Mouse (Mus musculus) monocyte, adult 5-6 weeks (primary cell): ENCODE data around the gene Olfr1265. TPM values are rescaled to one million over a fixed set of nuclear protein-coding genes. Genes with fewer than 3 reads are reported as not detected.

Source experiments
- ATAC-seq: fragments of 153-309, 156-312 bp; replicated peaks from 2 replicates; pipeline ENCODE4 v1.8.0; 2017; ENCODE audit warnings: mild to moderate bottlenecking; ENCODE audit not compliant: low TSS enrichment, insufficient number of reproducible peaks, severe bottlenecking, poor library complexity, low FRiP score
- total RNA-seq: library from RNA; stranded (forward); fragments of 200-1000, 200-491, 200-594 nt; gene quantifications from 3 replicates; pipeline ENCODE4 v1.2.3, GENCODE M21; 2017

The Olfr1265 gene
- total RNA-seq, result not detected in 3 replicates

DNA sequence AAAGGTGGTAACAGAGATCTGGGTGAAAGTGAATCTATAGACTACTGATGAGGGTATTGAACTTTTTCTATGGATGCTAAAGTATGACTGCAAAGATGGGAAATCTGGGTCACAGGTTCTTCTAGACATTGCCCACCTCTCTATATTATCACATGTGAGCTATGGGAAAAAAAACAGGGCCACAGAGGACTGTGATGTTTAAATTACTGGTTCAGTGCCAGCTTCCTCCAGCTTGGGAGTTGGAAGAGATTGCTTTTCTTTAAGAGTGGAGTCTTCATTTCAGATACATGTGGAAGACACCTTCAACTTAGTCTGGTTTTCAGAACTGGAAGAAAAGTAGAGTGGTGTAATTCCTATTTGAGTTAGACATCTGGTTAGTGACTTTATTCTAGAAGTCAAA lies at the start of gene Olfr1265:
Gene Olfr1265, plus strand, starts transcription at position 301 of the 400 bp plus-strand sequence.
- no peak for ATAC-seq

GRCm38 (mm10) chr2:89990921-89991320 lies 44.2 kb upstream of the Olfr1265 start, which contains the start of gene Olfr1261:
Olfr1261 (plus strand) TSS chr2:89991221.
- no peak for ATAC-seq

GRCm38 (mm10) chr2:89999845-90000244 lies 35.3 kb upstream of the Olfr1265 start, which contains the start of gene Olfr1262:
Olfr1262 (plus strand) TSS chr2:90000145.
- no peak for ATAC-seq

DNA sequence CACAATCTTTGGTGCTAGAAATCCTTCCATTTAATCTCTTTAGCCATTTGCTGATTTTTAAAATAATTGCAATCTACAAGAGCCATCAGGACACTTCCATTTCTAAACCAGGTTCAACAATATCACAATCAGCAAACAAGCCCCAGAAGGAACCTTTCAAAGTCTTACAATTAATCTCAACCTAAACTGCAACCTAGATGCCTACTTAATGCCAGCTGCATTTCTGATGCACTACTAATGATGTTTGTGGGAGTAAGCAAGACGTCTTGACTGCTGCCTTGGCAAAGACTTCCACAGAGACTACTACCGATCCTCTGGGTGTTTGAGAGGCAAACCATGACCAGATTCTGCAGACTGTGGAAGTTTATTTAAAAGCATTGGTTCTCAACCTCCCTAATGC lies 23.3 kb upstream of the Olfr1265 start, which contains the start of gene Olfr1263:
Gene Olfr1263, plus strand, starts transcription at position 301 of the 400 bp plus-strand sequence.
- no peak for ATAC-seq

GRCm38 (mm10) chr2:90025477-90025876 lies 9.7 kb upstream of the Olfr1265 start, which contains the start of gene Olfr1264:
Olfr1264 (minus strand) TSS chr2:90025577.
- no peak for ATAC-seq

DNA sequence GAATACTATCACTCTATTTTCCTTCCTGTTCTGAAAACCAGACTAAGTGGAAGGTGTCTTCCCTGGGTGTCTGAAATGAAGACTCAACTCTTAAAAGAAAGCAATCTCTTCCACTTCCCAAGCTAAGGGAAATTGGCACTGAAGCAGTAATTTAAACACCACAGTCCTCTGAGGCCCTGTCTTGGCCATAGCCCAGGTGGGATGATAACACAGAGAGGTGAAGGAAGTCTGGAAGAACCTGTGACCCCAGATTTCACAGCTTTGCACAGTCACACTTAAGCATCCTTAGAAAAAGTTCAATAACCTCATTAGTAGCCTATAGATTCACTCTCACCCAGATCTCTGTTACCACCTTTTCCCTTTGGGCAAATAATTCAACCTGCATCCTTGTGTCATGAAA lies 28.4 kb downstream of the Olfr1265 start, which contains the start of gene Olfr140:
Gene Olfr140, minus strand, starts transcription at position 101 of the 400 bp plus-strand sequence.
- no peak for ATAC-seq

GRCm38 (mm10) chr2:90070065-90070464 lies 34.9 kb downstream of the Olfr1265 start:
- no peak for ATAC-seq

Other genes with a start within 250 kb of the Olfr1265 start
- gene Olfr1254, start 241.7 kb upstream of the Olfr1265 start, total RNA-seq, result not detected in 3 replicates
- not detected in 3 replicates for gene Olfr1255, start 223.3 kb upstream of the Olfr1265 start, total RNA-seq
- gene Olfr1256, start 193.8 kb upstream of the Olfr1265 start, total RNA-seq, result not detected in 3 replicates
- gene Olfr48, start 187.1 kb upstream of the Olfr1265 start, total RNA-seq, result not detected in 3 replicates
- not detected in 3 replicates for gene Olfr1257, start 156.9 kb upstream of the Olfr1265 start, total RNA-seq
- gene Olfr1258, start 108.0 kb upstream of the Olfr1265 start, total RNA-seq, result 0.19 TPM in 1 of 3 replicates, not detected in the others
- gene Olfr1259, start 86.7 kb upstream of the Olfr1265 start, total RNA-seq, result 1.1 TPM in 1 of 3 replicates, not detected in the others
- gene Olfr1260, start 61.0 kb upstream of the Olfr1265 start, total RNA-seq, result not detected in 3 replicates
- gene Olfr1261, start 44.1 kb upstream of the Olfr1265 start, total RNA-seq, result not detected in 3 replicates
- gene Olfr1262, start 35.2 kb upstream of the Olfr1265 start, total RNA-seq, result not detected in 3 replicates
- gene Olfr1263, start 23.2 kb upstream of the Olfr1265 start, total RNA-seq, result not detected in 3 replicates
- not detected in 3 replicates for gene Olfr1264, start 9.8 kb upstream of the Olfr1265 start, total RNA-seq
- not detected in 3 replicates for gene Olfr140, start 28.3 kb downstream of the Olfr1265 start, total RNA-seq
- not detected in 3 replicates for gene Olfr1269, start 86.1 kb downstream of the Olfr1265 start, total RNA-seq
- not detected in 3 replicates for gene Olfr32, start 107.0 kb downstream of the Olfr1265 start, total RNA-seq
- gene Olfr1270, start 117.8 kb downstream of the Olfr1265 start, total RNA-seq, result not detected in 3 replicates
- gene Olfr1506, start 189.2 kb downstream of the Olfr1265 start, total RNA-seq, result not detected in 3 replicates
- gene Olfr142, start 222.3 kb downstream of the Olfr1265 start, total RNA-seq, result not detected in 3 replicates
- gene Olfr1271, start 235.7 kb downstream of the Olfr1265 start, total RNA-seq, result not detected in 3 replicates